In the genomic region with DNA sequence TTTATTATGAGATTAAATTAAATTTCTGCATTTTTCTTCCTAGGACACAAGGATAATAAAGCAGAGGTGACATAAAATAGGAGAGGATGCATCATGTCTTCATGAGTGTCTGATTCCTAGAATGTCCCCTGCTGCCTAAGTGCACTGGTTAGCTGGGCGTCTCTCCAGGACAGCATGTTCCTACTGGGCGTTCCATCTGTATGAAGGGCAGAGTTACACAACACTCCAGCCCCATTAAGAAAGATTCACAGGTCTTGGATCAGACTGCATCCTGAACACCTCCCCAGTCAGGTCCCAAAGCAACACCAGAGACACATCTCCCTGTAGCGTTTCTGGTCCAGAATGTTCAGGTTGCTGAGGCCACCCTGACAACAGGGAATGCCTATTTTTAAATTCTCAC, we compare ENCODE assay signal across 24 mouse cellular contexts. TPM values are rescaled to one million over a fixed set of nuclear protein-coding genes. Genes with fewer than 3 reads are reported as not detected.
DNase-seq lines count a peak whose midpoint lies in the region; ATAC-seq and TF ChIP-seq lines count a peak whose summit lies in the region.
"Had no signal": no experiment of that assay in that cellular context is flagged by ENCODE, and none has a peak within 500 bp of the region (broad histone marks: within the 10 kb centered on the region; RNA-seq: fewer than 3 reads in every experiment).

No protein-coding gene starts in this region.

- H3K4me3 ChIP-seq in lung, postnatal 0 days (ENCODE audit: low read depth, low read length) = no peak overlapping the region
- H3K4me3 ChIP-seq: embryonic facial prominence, embryonic 13.5 days; limb, embryonic 12.5 days; neural tube, embryonic 13.5 days had no signal

- peak; percentile 48 for DNase-seq in adrenal gland, postnatal 14 days
- no peak for DNase-seq in adrenal gland, postnatal 10 days
- peak; percentile 49 for DNase-seq in lung, postnatal 0 days (ENCODE audit: low spot score)
- no peak for DNase-seq in lung, postnatal 10 days
- peak; percentile 75 for DNase-seq in cerebellum, adult 9-11 months
- peak; percentile 88 for DNase-seq in skeletal muscle tissue, adult 2 months (ENCODE audit: low read depth, low spot score)
- no peak for DNase-seq in thymus, postnatal 14 days
- DNase-seq: heart, postnatal 14 days; kidney, adult 2 months; kidney, postnatal 14 days; layer of hippocampus, adult 9-11 months; right cerebral cortex, postnatal 25 days; thymus, adult 18-20 months had no signal

- H3K4me2 ChIP-seq in lung, postnatal 0 days (replicated peaks; ENCODE audit: low read depth, low read length) = no peak overlapping the region
- H3K4me2 ChIP-seq: embryonic facial prominence, embryonic 13.5 days; heart, embryonic 11.5 days; limb, embryonic 12.5 days; midbrain, embryonic 11.5 days; neural tube, embryonic 13.5 days had no signal

- 72% methylated on average over 3 of the region's 3 CpGs for WGBS in lung, postnatal 0 days

- peak; percentile 60 for TF ChIP-seq EP300 in lung, postnatal 0 days (IDR thresholded peaks at IDR 0.05)

- H3K27me3 ChIP-seq in lung, postnatal 0 days (replicated peaks; ENCODE audit: insufficient read depth, low read length) = no peaks in the 10 kb centered on the region
- H3K27me3 ChIP-seq: embryonic facial prominence, embryonic 13.5 days; limb, embryonic 12.5 days; neural tube, embryonic 13.5 days had no signal

- H3K4me1 ChIP-seq in lung, postnatal 0 days (ENCODE audit: insufficient read depth, low read depth, low read length) = no peaks in the 10 kb centered on the region
- H3K4me1 ChIP-seq: embryonic facial prominence, embryonic 13.5 days; limb, embryonic 12.5 days; neural tube, embryonic 13.5 days had no signal

- no peaks in the 10 kb centered on the region for H3K36me3 ChIP-seq in lung, postnatal 0 days (ENCODE audit: insufficient read depth, low read length)
- H3K36me3 ChIP-seq: limb, embryonic 12.5 days; neural tube, embryonic 13.5 days had no signal

- H3K9ac ChIP-seq in lung, postnatal 0 days (replicated peaks; ENCODE audit: low read depth) = no peak overlapping the region
- H3K9ac ChIP-seq: embryonic facial prominence, embryonic 13.5 days; limb, embryonic 12.5 days; neural tube, embryonic 13.5 days had no signal

- no peaks in the 10 kb centered on the region for H3K9me3 ChIP-seq in lung, postnatal 0 days (ENCODE audit: low read length)
- H3K9me3 ChIP-seq: embryonic facial prominence, embryonic 13.5 days; G1E; neural tube, embryonic 13.5 days had no signal

- ATAC-seq in lung, postnatal 0 days = peak; percentile 53
- ATAC-seq in inflammation-experienced regulatory T-cells, adult 6 months = no peak
- ATAC-seq: CD4-positive, CD25-positive, alpha-beta regulatory T cell, adult 4 months; forebrain, embryonic 16.5 days; hindbrain, embryonic 16.5 days had no signal

- no peak overlapping the region for H3K27ac ChIP-seq in lung, postnatal 0 days (ENCODE audit: low read length)
- H3K27ac ChIP-seq: embryonic facial prominence, embryonic 13.5 days; limb, embryonic 12.5 days; macrophage; neural tube, embryonic 13.5 days had no signal

- TF ChIP-seq CTCF in lung, postnatal 0 days (IDR thresholded peaks at IDR 0.05) = no peak

RNA-seq across cellular contexts. Expression of a gene that starts 23.7 kb away (rescaled TPM):
- 4.4 and 6.2 TPM in 2 replicates for total RNA-seq in adrenal gland, postnatal 14 days (2021)
- total RNA-seq in adrenal gland, postnatal 10 days (2021) = 10 to 100 TPM; 11.1 to 11.6 TPM
- 30.5 and 36.6 TPM in 2 replicates for polyA plus RNA-seq in lung, postnatal 0 days (2015; fragmentation: Nextera tagmentation; extraction: Ambion mirVana)
- 1 to 10 TPM in 2 of 3 experiments, under 1 TPM in 1; 0.49 to 1.3 (median 1.1) TPM for polyA plus RNA-seq in inflammation-experienced regulatory T-cells, adult 6 months (2017; shearing (Covaris generic))
- polyA plus RNA-seq: macrophage had no signal

RNA-seq across cellular contexts. Expression of a gene that starts 29.9 kb away (rescaled TPM):
- 18.1 and 19.3 TPM in 2 replicates for total RNA-seq in adrenal gland, postnatal 14 days (2021)
- total RNA-seq in adrenal gland, postnatal 10 days (2021) = 10 to 100 TPM; 23.2 to 27.1 TPM
- 41.7 and 44.7 TPM in 2 replicates for polyA plus RNA-seq in lung, postnatal 0 days (2015; fragmentation: Nextera tagmentation; extraction: Ambion mirVana)
- 1 to 10 TPM; 6.2 to 7.5 (median 6.6) TPM for polyA plus RNA-seq in inflammation-experienced regulatory T-cells, adult 6 months (2017; shearing (Covaris generic))

RNA-seq across cellular contexts. Expression of a gene that starts 31.0 kb away (rescaled TPM):
- 17.0 and 261 TPM in 2 replicates for total RNA-seq in adrenal gland, postnatal 14 days (2021)
- 100 to 1,000 TPM; 167 to 428 TPM for total RNA-seq in adrenal gland, postnatal 10 days (2021)
- 6.7 and 7.9 TPM in 2 replicates for polyA plus RNA-seq in lung, postnatal 0 days (2015; fragmentation: Nextera tagmentation; extraction: Ambion mirVana)
- not detected for polyA plus RNA-seq in inflammation-experienced regulatory T-cells, adult 6 months (2017; shearing (Covaris generic))
- polyA plus RNA-seq: CD4-positive, CD25-positive, alpha-beta regulatory T cell, adult 4 months; embryonic facial prominence, embryonic 13.5 days; forebrain, embryonic 16.5 days; G1E; heart, embryonic 11.5 days; hindbrain, embryonic 16.5 days; macrophage; midbrain, embryonic 11.5 days; neural tube, embryonic 13.5 days had no signal

Comparison
In these comparisons a context has a peak if more than half of its experiments do, and no peak if none do; other contexts are left out.
1. DNase-seq: peak in adrenal gland, postnatal 14 days (single experiment), lung, postnatal 0 days (single experiment), cerebellum, adult 9-11 months (single experiment) and skeletal muscle tissue, adult 2 months (single experiment); none in adrenal gland, postnatal 10 days (single experiment), lung, postnatal 10 days (single experiment) and thymus, postnatal 14 days (single experiment).